Mouse (Mus musculus) E14TG2a.4 (cell line): ENCODE measurements at regions not wholly inside any gene's neighbourhood (a gene's known extent, or its start where the extent isn't known, plus 50 kb on each side); places are given as distances from the start of the nearest gene placed in this dataset.

Source experiments
- CTCF ChIP-seq: conservative IDR thresholded peaks from 2 replicates; pipeline ENCODE4 v1.5.1; 2014; ENCODE audit warnings: low read length
- NANOG ChIP-seq: IDR thresholded peaks from 2 replicates; pipeline ENCODE4 v1.6.1; 2014; ENCODE audit warnings: borderline replicate concordance, low read length, mixed read lengths
- POU5F1 ChIP-seq: IDR thresholded peaks from 2 replicates; pipeline ENCODE4 v1.6.1; 2014; ENCODE audit warnings: low read length, borderline replicate concordance

GRCm38 (mm10) chr14:33763641-33764046, 159.7 kb upstream of the Gdf10 start:
- TF ChIP-seq CTCF (no peak), NANOG (no peak), POU5F1 (no peak)
